Mouse (Mus musculus) olfactory bulb, adult 2 months (tissue): ENCODE results near the gene Eno3.

Experiments used
- CTCF ChIP-seq: fragments of 200-500 bp; IDR thresholded peaks from 2 replicates; pipeline ENCODE4 v1.5.1; 2012; ENCODE audit warnings: low read depth, mild to moderate bottlenecking, low read length, moderate library complexity; ENCODE audit not compliant: insufficient read depth
- POLR2A ChIP-seq: fragments of 200-500 bp; IDR thresholded peaks from 2 replicates; pipeline ENCODE4 v1.6.1; 2012; ENCODE audit warnings: mild to moderate bottlenecking, low read depth, low read length, moderate library complexity; ENCODE audit not compliant: insufficient read depth

DNA sequence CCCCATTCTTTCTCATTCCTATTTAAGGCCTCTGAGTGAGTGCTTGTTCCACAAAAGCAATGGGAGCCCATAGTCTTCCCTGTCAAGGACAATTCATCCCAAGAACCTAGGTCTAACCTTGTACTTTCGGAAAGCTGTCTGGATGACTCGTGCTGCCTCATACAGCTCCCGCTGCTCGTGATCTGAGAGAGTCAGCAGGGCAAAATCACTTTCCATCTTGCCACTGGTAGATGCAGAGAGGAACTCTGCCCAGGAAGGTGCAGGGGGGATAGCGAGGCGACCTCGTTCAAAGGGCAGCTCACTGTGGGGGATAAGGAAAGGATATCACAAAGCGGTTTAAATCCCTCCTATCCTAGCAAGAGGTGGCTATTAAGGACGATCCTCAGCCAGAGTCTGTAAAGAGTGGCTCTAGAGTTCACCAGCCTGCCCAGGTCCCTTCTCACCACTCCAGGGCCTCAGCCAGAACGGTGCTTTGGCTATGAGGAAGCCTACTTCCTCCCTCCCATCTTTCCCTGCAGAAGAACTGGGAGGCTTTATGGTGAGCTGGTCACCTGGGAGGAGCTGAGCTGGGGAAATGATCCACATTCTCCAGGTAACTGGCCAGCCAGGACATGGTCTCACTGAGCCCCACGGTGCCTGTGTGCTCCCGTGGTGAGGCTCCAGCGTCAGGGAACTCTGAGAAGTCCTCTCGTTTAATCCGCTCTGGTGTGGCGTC lies 14.5 kb downstream of the Eno3 start:
- no peak for TF ChIP-seq CTCF
- no peak for TF ChIP-seq POLR2A
